Mouse (Mus musculus) limb, embryonic 14.5 days (tissue): Measurements from ENCODE around the gene Pik3cb. TPM values are rescaled to one million over a fixed set of nuclear protein-coding genes. Genes with fewer than 3 reads are reported as not detected.
A peak's percentile ranks its signal among the peaks of the same experiment; 100 is the strongest.

Experiments
- ATAC-seq: fragments of 200-750 bp; cut with Nextera tagmentation; 2 replicates; pipeline ENCODE4 v1.8.0; 2017; ENCODE audit warnings: low read depth, moderate number of reproducible peaks, moderate TSS enrichment; ENCODE audit not compliant: low FRiP score
- DNase-seq: peaks from one replicate; pipeline ENCODE4 v3.0.0-alpha.2; 2015; ENCODE audit warnings: low spot score
- H3K27ac ChIP-seq: fragments of 300-500 bp; sonication (generic); replicated peaks from 2 replicates; pipeline ENCODE4 v1.5.1; 2014; ENCODE audit warnings: low read depth, mild to moderate bottlenecking, low read length, moderate library complexity, mixed read lengths
- H3K27me3 ChIP-seq: fragments of 300-500 bp; sonication (generic); 2 replicates; pipeline ENCODE4 v1.6.1; 2014; ENCODE audit warnings: low read length, mixed read lengths; ENCODE audit not compliant: control insufficient read depth, insufficient read depth
- H3K36me3 ChIP-seq: fragments of 300-500 bp; sonication (generic); 2 replicates; pipeline ENCODE4 v1.6.1; 2014; ENCODE audit warnings: mild to moderate bottlenecking, low read length, moderate library complexity, mixed read lengths; ENCODE audit not compliant: control insufficient read depth, insufficient read depth
- H3K4me1 ChIP-seq: fragments of 300-500 bp; sonication (generic); 2 replicates; pipeline ENCODE4 v1.6.1; 2014; ENCODE audit warnings: antibody characterized with exemption, low read length, mixed read lengths; ENCODE audit not compliant: control insufficient read depth, insufficient read depth
- H3K4me2 ChIP-seq: fragments of 300-500 bp; sonication (generic); replicated peaks from 2 replicates; pipeline ENCODE4 v1.6.1; 2014; ENCODE audit warnings: low read depth, mild to moderate bottlenecking, low read length, moderate library complexity; ENCODE audit not compliant: severe bottlenecking
- H3K4me3 ChIP-seq: fragments of 300-500 bp; sonication (generic); replicated peaks from 2 replicates; pipeline ENCODE4 v1.5.1; 2014; ENCODE audit warnings: low read length
- H3K9ac ChIP-seq: fragments of 300-500 bp; sonication (generic); 2 replicates; pipeline ENCODE4 v1.6.1; 2014; ENCODE audit warnings: mild to moderate bottlenecking, low read depth, low read length, moderate library complexity; ENCODE audit not compliant: severe bottlenecking
- H3K9me3 ChIP-seq: fragments of 300-500 bp; sonication (generic); 2 replicates; pipeline ENCODE4 v1.6.1; 2016; ENCODE audit warnings: low read length; ENCODE audit not compliant: control insufficient read depth
- POLR2A ChIP-seq: fragments of 200-500 bp; IDR thresholded peaks from 2 replicates; pipeline ENCODE4 v1.8.0; 2012; ENCODE audit warnings: inconsistent platforms, mild to moderate bottlenecking, moderate library complexity, borderline replicate concordance; ENCODE audit not compliant: insufficient read depth, insufficient read length; ENCODE audit errors: extremely low read depth
- WGBS: fragments of 180-500 bp; shearing (Covaris S2); extraction: QIAGEN DNeasy Blood & Tissue Kit; methylation state at CpG from one replicate; pipeline ENCODE4 v1.1.7; 2014; 5-methylcytosine and 5-hydroxymethylcytosine counted together
- polyA plus RNA-seq, 2 experiments: library from polyadenylated mRNA; depleted of rRNA in 1 of 2; stranded (reverse) in 1 of 2; unstranded in 1 of 2; fragments of >200 nt; fragmentation: Nextera tagmentation in 1 of 2; extraction: Ambion mirVana in 1 of 2; gene quantifications; 2 replicates each; pipeline versions ENCODE4 v1.2.1 to v1.2.3; 2012 to 2014

The Pik3cb gene
- polyA plus RNA-seq, 2 experiments, result 1.1 to 3.1 TPM

DNA sequence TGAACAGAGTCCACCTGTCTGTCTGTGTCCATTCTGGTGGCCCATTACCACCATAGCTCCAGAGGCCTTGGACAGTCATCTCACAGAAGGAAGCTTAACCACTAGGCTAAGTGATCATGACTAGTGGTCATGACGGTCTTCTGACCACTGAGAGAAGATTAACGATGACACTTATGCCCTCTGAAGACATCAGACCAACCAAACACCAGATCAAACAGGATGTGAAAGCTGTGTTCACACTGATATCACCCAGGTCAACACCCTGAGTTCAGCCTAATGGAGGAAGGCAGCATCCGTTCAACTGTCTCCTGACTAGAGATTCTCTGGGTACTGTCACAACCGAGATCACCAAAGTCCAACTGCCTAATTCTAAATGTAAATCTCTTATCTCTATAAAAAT lies 17.7 kb downstream of the Pik3cb start:
- H3K4me3 ChIP-seq, result no peak overlapping the region
- no peak overlapping the region for H3K4me2 ChIP-seq
- no peaks in the 10 kb centered on the region for H3K27me3 ChIP-seq
- ATAC-seq (no peak), DNase-seq (no peak)
- no peaks in the 10 kb centered on the region for H3K36me3 ChIP-seq
- TF ChIP-seq POLR2A, result no peak
- H3K27ac ChIP-seq, result no peak overlapping the region
- no peak overlapping the region for H3K9ac ChIP-seq
- no peaks in the 10 kb centered on the region for H3K9me3 ChIP-seq
- no peaks in the 10 kb centered on the region; the same call in 1 of the 2 replicates for H3K4me1 ChIP-seq
- 62% methylated on average over 4 of the region's 4 CpGs for WGBS

DNA sequence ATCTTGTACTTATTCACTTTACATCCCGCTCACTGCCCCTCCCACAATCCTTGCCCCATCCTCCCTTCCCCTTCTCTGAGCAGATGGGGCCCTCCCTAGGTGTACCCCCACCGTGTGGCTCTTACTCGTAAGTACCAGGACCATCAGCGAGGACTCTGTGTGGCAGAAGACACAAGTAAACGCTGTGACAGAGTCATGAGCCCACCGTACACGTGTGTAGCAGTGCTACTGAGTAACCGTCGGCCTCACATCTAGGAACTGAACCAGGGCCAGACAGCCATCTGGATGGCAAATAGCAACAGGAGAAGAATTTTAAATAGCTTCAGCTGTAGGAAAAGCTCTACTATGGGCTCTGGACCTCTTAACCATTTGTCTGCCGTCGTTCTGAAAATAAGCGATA lies 28.0 kb downstream of the Pik3cb start:
- DNase-seq, result peak; percentile 70

DNA sequence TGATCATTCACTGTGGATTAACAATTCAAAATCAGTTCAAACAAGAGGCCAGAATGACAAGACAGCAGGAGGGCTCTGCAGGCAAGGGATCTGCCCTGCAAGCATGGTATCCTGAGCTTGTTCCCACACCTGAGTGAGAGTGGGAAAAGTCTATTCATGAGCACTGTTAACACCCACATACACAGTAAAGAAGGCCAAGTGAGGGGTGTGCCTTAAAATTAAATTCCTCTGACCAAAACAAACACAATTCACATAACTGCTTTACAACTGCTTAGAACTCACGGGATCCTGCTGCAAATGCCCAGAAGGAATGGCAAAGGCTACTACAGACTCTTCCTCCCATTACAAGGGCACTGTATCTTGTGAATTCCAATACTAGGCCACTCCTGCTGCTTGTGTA lies 29.3 kb downstream of the Pik3cb start:
- DNase-seq, result no peak
- Histone ChIP-seq H3K27me3 (no peaks in the 10 kb centered on the region), H3K36me3 (no peaks in the 10 kb centered on the region), H3K4me2 (no peak overlapping the region), H3K4me3 (no peak overlapping the region), H3K9me3 (no peaks in the 10 kb centered on the region), H3K4me1 (peaks cover 14% of the 10 kb centered on the region), H3K27ac (no peak overlapping the region), H3K9ac (no peak overlapping the region)
- no peak for ATAC-seq
- no peak for TF ChIP-seq POLR2A
- 50% methylated on average over 1 of the region's 1 CpGs for WGBS

More for the DNA sequence above, 28.0 kb downstream of the Pik3cb start:
- Histone ChIP-seq H3K4me3 (no peak overlapping the region), H3K4me2 (no peak overlapping the region; the same call in 1 of the 2 replicates), H3K9ac (no peak overlapping the region), H3K4me1 (peaks cover 14% of the 10 kb centered on the region), H3K9me3 (no peaks in the 10 kb centered on the region), H3K36me3 (no peaks in the 10 kb centered on the region), H3K27me3 (no peaks in the 10 kb centered on the region), H3K27ac (no peak overlapping the region; the same call in 1 of the 2 replicates)
- no peak for TF ChIP-seq POLR2A
- 49% methylated on average over 12 of the region's 12 CpGs for WGBS
- no peak for ATAC-seq

DNA sequence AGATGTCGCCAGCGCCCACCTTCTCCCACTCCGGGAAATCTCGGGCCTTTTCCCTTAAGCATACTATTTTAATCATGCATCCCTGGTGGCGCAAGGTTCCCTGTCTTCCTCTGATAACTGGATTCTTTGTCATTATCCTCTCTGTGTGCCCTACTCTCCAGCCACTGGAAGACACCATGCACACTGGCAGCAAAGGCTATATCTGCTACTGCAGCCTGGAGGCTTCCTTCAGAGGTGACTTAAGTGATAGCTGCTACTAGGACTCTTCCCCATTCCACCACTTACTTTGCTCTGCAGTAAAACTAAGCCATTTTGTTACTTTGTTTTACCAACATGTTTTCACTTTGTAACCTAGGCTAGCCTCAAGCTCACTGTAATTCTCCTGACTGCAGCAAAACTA lies 30.2 kb downstream of the Pik3cb start:
- Histone ChIP-seq H3K36me3 (peaks cover 4% of the 10 kb centered on the region; the same call in 1 of the 2 replicates), H3K4me3 (no peak overlapping the region), H3K4me1 (peaks cover 14% of the 10 kb centered on the region), H3K9me3 (no peaks in the 10 kb centered on the region), H3K9ac (no peak overlapping the region), H3K27ac (no peak overlapping the region), H3K27me3 (no peaks in the 10 kb centered on the region), H3K4me2 (no peak overlapping the region)
- no peak for TF ChIP-seq POLR2A
- no peak for DNase-seq
- 70% methylated on average over 5 of the region's 5 CpGs for WGBS
- no peak for ATAC-seq

DNA sequence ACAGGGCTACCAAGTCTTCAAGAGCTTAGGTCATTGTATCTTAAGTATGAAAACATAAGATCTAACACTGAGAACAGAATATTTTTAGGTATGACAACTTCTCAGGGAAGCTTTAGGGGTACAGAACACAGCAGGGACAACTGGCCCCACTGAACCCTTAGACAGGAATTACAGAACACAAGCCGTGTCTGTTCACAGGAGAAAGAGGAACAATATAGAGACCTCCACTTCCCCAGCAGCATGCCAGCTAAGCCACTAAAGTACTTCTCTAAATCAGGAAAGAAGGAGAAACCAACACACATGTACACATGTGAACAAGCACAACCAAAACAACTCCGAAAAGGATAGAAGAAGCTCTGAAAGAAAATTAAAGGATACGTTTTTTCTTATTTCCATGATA lies 30.8 kb downstream of the Pik3cb start:
- H3K27me3 ChIP-seq, result no peaks in the 10 kb centered on the region
- ATAC-seq (no peak), DNase-seq (no peak)
- 76% methylated on average over 3 of the region's 3 CpGs for WGBS
- H3K9ac ChIP-seq, result no peak overlapping the region
- H3K27ac ChIP-seq, result no peak overlapping the region
- H3K4me3 ChIP-seq, result no peak overlapping the region
- H3K4me2 ChIP-seq, result no peak overlapping the region
- H3K9me3 ChIP-seq, result no peaks in the 10 kb centered on the region
- TF ChIP-seq POLR2A, result no peak
- H3K36me3 ChIP-seq, result peaks cover 8% of the 10 kb centered on the region; the same call in 1 of the 2 replicates
- H3K4me1 ChIP-seq, result peaks cover 14% of the 10 kb centered on the region

- DNase-seq (no peak), ATAC-seq (no peak)
- Histone ChIP-seq H3K27ac (no peak overlapping the region), H3K4me2 (no peak overlapping the region), H3K4me1 (no peaks in the 10 kb centered on the region), H3K27me3 (no peaks in the 10 kb centered on the region), H3K9me3 (no peaks in the 10 kb centered on the region), H3K4me3 (no peak overlapping the region), H3K9ac (no peak overlapping the region), H3K36me3 (peaks cover 11% of the 10 kb centered on the region; the same call in 1 of the 2 replicates)
- no peak for TF ChIP-seq POLR2A
- 90% methylated on average over 2 of the region's 2 CpGs for WGBS
These were observed 36.0 kb downstream of the Pik3cb start for GRCm38 (mm10) chr9:99104449-99104848.
